Mouse (Mus musculus): ENCODE measurements around the gene Pbx3.

The Pbx3 gene

DNA sequence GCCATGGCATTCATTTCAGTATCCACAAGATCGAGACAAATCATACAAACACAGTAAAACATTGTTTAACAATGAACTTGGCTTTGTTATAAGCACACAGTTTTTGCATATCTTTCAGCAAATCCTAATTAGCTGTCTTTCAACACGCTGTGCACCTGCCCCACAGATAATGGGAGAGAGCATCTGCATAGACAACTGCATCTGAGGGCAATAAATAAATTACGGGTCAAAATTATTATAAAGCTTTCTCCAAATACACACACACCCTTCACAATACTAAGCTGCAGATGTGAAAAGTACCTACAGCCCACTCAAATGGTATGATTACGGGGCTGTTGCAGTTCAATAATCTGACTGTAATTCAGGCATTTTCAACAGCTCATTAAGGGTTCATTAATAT lies 145.3 kb downstream of the Pbx3 start:
- in situ Hi-C loops (cut with MboI, MseI), result no loop called here

GRCm38 (mm10) chr2:34225470-34225869 lies 147.5 kb downstream of the Pbx3 start:
- in situ Hi-C loops (cut with MboI, MseI), result no loop called here

DNA sequence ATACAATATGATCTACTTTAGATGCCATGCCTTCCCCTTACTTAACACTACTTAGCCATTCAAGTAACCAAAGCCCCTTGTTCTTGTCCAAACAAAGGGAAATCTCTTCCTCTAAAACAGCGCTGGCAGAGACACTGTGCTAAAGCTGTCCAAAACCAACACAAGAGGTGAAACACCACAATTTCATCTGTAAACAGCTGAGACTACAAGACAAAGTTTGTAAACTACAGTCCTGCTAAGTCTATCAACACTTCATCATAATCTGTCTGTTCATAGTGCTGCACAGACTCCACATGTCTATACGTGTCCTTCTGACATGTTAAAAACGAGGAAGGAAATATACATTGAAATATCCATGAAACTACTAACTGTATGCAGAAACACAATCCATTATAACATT lies 151.5 kb downstream of the Pbx3 start:
- in situ Hi-C loops (cut with MboI, MseI), result no loop called here

GRCm38 (mm10) chr2:34219150-34219549 lies 153.8 kb downstream of the Pbx3 start:
- in situ Hi-C loops (cut with MboI, MseI), result no loop called here

DNA sequence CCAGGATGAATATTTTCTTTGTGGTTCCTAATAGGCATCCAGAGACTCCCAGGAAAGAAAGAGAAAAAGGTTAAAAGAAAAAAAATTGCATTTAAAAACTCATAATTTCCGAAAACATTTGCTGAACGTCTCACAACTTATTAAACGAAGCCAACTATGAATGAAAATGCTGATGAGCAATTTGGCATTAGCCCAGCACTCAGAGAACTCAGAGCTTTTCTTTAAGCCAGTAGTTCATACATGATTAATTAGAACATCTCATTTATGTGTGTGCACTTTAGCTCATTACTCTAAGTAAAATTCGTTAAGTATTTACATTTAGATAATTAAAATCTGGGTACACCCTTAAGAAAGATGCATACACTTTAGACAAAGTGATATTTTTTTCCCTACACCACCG lies 155.3 kb downstream of the Pbx3 start:
- in situ Hi-C loops (cut with MboI, MseI), result no loop called here

DNA sequence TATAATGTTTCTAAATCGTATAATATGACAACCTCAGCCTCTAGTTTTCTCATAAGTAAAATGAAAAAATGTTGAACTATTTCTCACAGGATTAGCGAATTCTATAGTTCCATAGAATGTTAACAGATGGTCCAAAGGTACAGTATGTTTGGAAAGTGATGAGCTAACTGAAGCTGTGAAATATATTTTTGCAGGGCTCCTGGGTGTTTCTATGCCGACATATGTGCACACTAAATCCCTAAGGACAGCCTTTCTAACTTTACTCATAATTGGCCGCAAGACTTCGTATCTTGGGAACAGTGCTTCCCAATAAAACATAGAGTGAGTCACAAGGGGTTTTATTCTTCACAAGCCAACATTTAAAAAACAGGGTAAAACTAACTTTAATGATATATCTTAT lies 157.4 kb downstream of the Pbx3 start:
- in situ Hi-C loops (cut with MboI, MseI), result no loop called here

DNA sequence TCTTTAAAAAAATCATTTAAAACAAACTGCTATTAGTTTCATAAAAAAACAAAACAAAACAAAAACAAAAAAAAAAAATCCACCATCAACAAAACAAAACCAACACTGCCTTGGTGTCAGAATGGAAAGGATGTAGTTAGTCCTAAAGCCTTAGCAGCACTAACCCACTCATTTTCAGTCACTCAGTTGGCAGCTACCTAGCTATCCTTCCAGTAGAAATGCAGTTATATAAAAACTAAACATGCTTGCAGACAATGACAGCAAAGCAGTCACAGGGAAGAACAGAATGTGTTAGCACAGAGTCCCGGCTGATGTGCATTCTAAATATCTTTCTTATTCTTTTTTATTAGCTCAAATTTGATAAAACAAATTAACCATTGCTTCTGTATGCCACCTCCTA lies 160.5 kb downstream of the Pbx3 start:
- in situ Hi-C loops (cut with MboI, MseI), result no loop called here

DNA sequence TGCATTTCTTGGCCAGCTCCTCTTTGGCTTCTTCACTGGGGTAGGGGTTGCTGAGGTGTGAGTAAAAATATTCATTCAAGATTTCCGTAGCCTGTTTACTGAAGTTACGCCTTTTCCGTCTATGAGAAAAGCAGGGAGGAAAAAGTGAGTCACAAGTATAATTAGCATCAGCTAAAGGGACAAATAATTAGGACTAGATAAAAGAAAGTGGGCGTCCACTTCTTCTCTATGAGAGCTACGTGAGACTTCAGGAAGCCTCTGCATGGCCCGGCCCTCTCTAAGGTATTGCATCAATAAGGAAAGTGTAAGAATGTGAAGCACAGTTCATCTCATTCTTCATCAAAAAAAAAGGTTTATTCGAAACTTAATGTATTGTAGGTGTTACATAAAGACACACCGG lies 168.1 kb downstream of the Pbx3 start:
- in situ Hi-C loops (cut with MboI, MseI), result no loop called here

GRCm38 (mm10) chr2:34204325-34204724 lies 168.6 kb downstream of the Pbx3 start:
- in situ Hi-C loops (cut with MboI, MseI), result no loop called here

DNA sequence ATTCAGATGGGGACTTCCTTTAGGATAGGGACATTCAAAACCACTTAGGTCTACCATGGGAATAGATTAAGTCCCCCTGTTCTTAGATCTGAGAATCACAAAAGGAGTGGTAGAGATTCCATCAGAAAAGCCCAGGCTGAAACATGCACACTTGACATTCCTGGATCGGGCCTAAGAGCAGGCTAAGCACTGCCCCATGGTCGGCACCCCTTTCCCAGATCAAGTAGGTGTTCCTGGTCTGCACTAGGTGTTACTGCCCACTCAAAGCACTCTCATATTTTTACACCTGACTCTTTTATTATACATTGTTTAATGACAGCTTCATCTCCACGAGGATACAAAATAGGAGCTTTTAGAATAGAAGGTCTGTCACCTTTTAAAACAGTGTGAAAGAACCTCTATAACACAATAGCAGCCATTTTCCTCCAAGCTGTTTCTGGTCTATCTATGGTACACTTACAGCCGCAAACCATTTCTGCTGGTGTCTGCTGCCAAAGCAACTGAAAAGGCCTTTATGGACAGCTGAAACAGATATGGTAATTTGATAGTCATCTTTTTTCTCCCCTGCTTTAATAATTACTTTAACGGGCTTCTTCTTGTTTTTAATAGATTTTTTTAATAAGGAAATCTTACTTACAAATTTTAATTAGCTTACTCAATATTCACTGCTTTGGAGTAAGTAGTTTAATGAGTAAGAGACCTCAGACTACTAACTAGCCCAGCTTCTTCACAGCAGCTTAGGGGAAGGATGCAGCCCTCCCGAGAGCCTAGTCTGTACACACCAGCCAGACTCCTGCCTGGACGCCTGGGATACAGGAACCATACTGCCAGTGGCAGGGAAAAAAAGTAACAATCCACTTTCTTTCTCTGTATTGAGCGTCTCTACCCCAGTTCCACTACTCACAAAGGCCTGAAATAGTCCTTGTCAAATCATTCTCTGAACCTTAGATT lies 178.8 kb downstream of the Pbx3 start:
- in situ Hi-C loops (cut with MboI, MseI), result no loop called here

DNA sequence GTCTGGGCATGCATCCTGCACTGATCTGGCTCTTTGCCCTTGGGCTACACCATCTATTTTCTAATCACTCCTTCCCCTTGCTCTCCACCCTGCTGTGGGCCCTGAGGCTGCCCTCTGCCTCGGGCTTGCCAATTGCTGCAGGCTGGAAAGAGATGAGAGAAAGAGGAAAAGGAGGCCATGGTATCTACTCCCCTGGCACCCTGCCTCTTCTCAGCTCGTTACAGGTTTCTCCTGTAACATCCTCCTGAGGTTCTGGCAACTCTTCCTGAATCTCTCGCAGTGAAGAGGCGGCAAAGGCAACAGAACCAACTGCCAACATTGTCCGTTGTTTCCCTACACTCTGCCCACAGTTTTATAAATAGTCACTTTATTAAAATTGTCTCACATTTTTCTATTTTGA lies 179.7 kb downstream of the Pbx3 start:
- in situ Hi-C loops (cut with MboI, MseI), result no loop called here

GRCm38 (mm10) chr2:34187366-34187765 lies 185.6 kb downstream of the Pbx3 start:
- in situ Hi-C loops (cut with MboI, MseI), result no loop called here

DNA sequence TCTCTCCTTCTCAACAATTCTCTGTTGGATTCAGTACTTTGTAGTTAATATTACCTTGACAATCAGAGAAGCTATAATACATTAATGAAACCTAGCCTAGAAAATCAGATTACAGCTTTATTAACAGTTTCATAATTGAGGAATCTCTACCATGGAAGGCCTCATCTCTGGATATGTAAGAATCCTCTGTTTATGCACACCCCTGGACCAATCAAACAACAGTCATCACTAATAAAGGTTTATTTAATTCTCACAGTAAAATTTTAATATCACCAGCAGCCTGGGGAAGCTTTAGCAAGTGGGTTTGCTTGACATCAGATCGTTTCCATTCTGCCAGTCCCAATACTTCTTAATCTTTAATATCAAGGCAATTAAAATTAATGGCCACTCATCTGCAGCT lies 191.3 kb downstream of the Pbx3 start:
- in situ Hi-C loops (cut with MboI, MseI), result no loop called here

- in situ Hi-C loops (cut with MboI, MseI), result no loop called here
Measured at GRCm38 (mm10) chr2:34179299-34179698, 193.6 kb downstream of the Pbx3 start.

GRCm38 (mm10) chr2:34178653-34179052 lies 194.3 kb downstream of the Pbx3 start:
- in situ Hi-C loops (cut with MboI, MseI), result no loop called here

- in situ Hi-C loops (cut with MboI, MseI), result no loop called here
Measured at GRCm38 (mm10) chr2:34170424-34170823, 202.5 kb downstream of the Pbx3 start.

DNA sequence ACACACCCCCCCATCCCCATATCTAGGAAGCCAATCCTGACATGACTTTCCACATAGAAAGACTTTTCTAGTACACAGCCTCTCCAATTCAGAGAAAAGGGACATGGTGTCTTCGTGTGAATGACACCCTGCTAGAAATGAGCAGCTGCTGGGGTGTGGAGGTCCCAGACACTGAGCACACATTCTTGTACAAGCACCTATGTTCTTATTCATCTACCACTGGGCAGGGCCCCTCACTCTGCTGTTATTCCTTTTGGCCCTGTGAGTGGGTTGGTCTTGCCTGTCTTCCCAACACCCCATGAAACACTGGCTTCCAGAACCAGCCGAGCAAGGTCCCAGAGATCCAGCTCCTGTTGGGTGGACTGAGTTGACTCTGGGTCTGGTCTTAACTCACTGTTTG lies 203.3 kb downstream of the Pbx3 start:
- in situ Hi-C loops (cut with MboI, MseI), result loop anchor here (10.0 kb wide), 1 partner anchor 465 kb away; no protein-coding TSS in a partner anchor

GRCm38 (mm10) chr2:34168191-34168590 lies 204.8 kb downstream of the Pbx3 start:
- in situ Hi-C loops (cut with MboI, MseI), result loop anchor here (10.0 kb wide), 1 partner anchor 467 kb away; no protein-coding TSS in a partner anchor

DNA sequence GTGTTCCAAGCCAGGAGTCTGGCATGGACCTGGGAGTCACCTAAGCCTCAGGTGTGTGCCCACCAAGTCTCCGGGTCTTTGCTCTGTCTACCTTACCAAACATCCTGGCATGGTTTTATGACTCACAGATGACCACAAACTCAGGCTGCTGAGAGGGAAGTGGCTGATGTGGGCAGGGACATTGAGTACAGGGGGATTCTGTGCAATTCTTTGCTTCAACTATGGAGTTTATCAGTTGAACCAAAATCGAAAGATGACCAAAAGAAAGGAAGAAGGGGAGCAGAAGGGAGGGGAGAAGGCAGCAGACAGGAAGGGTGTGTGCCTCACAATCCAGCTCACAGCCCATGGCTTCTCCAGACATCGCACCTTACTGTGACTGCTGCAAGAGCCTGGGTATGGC lies 210.5 kb downstream of the Pbx3 start:
- in situ Hi-C loops (cut with MboI, MseI), result loop anchor here (10.0 kb wide), 1 partner anchor 472 kb away; no protein-coding TSS in a partner anchor

DNA sequence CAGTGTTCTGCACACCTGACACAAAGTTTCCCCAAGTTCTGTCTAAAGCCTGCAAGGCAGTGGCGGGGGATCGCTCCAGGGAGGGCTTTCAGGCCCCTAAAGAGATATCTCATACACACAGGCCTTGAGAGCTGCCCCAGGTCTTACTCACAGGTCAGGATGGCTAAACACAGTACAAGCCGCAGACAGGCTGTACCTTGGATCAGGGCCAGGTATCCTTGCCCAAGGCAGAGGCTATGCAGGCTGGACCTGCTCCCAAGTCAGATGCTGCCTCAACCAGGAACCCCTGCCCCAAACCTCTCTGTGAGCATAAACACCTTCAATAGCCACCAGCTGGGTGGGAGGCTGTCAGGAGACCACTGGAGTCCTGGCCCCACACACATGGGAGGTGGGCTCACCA lies 215.2 kb downstream of the Pbx3 start:
- in situ Hi-C loops (cut with MboI, MseI), result no loop called here

GRCm38 (mm10) chr2:34154833-34155232 lies 218.1 kb downstream of the Pbx3 start:
- in situ Hi-C loops (cut with MboI, MseI), result no loop called here

DNA sequence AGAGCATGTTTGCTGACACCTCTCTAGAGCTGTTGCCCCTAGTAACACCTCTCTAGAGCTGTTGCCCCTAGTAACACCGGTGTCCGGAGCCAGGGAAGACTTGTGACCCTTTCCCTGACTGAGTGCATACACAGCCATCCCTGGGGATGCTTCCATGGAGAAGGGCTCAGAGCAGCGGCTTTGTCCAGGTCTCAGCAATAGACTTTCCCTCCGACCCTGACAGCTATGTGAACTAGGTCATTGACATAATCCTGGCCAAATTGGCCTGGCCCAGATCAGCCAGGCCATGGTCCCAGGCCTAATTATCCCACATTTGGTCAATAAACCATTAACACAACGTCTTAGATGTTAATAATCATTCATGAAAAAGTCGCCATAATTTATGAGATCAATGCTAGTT lies 219.6 kb downstream of the Pbx3 start:
- in situ Hi-C loops (cut with MboI, MseI), result no loop called here

DNA sequence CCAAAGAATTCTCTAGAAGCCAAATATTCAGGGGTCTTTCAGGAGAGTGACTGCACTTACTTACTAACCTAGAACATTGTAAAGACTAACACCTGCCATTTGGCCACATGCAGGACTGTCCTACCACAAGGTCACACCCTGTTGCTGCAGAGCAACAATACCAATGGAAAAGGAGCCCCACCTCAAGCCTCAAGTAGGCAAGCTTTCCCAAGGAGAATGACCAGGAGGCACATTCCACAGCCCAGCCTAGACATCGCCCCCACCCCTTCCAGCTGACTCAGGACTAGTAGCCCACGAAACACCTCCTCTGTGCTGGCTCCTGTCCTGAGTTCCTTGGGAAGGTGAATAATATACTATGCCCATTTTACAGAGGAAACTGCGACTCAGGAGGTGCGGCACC lies 222.4 kb downstream of the Pbx3 start:
- in situ Hi-C loops (cut with MboI, MseI), result no loop called here

Measured in regulatory T cell (primary cell).